Mouse (Mus musculus) liver, embryonic 13.5 days (tissue): Measurements from ENCODE around the gene Sipa1l2. TPM values are rescaled to one million over a fixed set of nuclear protein-coding genes. Genes with fewer than 3 reads are reported as not detected.

Experiments used
- ATAC-seq: fragments of 200-750 bp; cut with Nextera tagmentation; 2 replicates; pipeline ENCODE4 v1.8.0; 2017; ENCODE audit warnings: low read depth, mild to moderate bottlenecking, moderate number of reproducible peaks, moderate library complexity
- DNase-seq: peaks from one replicate; pipeline ENCODE4 v3.0.0; 2022
- H3K27ac ChIP-seq: fragments of 300-500 bp; sonication (generic); 2 replicates; pipeline ENCODE4 v1.5.1; 2015; ENCODE audit warnings: moderate library complexity, mild to moderate bottlenecking, inconsistent platforms
- H3K27me3 ChIP-seq: fragments of 300-500 bp; sonication (generic); 2 replicates; pipeline ENCODE4 v1.6.1; 2015; ENCODE audit warnings: mild to moderate bottlenecking, inconsistent platforms
- H3K36me3 ChIP-seq: fragments of 300-500 bp; sonication (generic); 2 replicates; pipeline ENCODE4 v1.6.1; 2015; ENCODE audit warnings: mild to moderate bottlenecking, inconsistent platforms
- H3K4me1 ChIP-seq: fragments of 300-500 bp; sonication (generic); replicated peaks from 2 replicates; pipeline ENCODE4 v1.6.1; 2015; ENCODE audit warnings: inconsistent platforms
- H3K4me2 ChIP-seq: fragments of 300-500 bp; sonication (generic); 2 replicates; pipeline ENCODE4 v1.6.1; 2015; ENCODE audit warnings: inconsistent platforms, mild to moderate bottlenecking, moderate library complexity
- H3K4me3 ChIP-seq: fragments of 300-500 bp; sonication (generic); replicated peaks from 2 replicates; pipeline ENCODE4 v1.5.1; 2015; ENCODE audit warnings: mild to moderate bottlenecking, inconsistent platforms
- H3K9ac ChIP-seq: fragments of 300-500 bp; sonication (generic); 2 replicates; pipeline ENCODE4 v1.6.1; 2015; ENCODE audit warnings: mild to moderate bottlenecking, inconsistent platforms
- H3K9me3 ChIP-seq: fragments of 300-500 bp; sonication (generic); replicated peaks from 2 replicates; pipeline ENCODE4 v1.6.1; 2016; ENCODE audit warnings: inconsistent platforms
- WGBS: fragments of 180-500 bp; shearing (Covaris S2); methylation state at CpG from one replicate; pipeline ENCODE4 v1.1.7; 2015; ENCODE audit not compliant: insufficient replicate concordance; 5-methylcytosine and 5-hydroxymethylcytosine counted together
- polyA plus RNA-seq: library from polyadenylated mRNA; unstranded; fragments of >200 nt; fragmentation: Nextera tagmentation; extraction: Ambion mirVana; gene quantifications from 2 replicates; pipeline ENCODE4 v1.2.1, GENCODE M21; 2015

Gene Sipa1l2
- polyA plus RNA-seq, 1 experiment from 2014 or later: 0.70 TPM

DNA sequence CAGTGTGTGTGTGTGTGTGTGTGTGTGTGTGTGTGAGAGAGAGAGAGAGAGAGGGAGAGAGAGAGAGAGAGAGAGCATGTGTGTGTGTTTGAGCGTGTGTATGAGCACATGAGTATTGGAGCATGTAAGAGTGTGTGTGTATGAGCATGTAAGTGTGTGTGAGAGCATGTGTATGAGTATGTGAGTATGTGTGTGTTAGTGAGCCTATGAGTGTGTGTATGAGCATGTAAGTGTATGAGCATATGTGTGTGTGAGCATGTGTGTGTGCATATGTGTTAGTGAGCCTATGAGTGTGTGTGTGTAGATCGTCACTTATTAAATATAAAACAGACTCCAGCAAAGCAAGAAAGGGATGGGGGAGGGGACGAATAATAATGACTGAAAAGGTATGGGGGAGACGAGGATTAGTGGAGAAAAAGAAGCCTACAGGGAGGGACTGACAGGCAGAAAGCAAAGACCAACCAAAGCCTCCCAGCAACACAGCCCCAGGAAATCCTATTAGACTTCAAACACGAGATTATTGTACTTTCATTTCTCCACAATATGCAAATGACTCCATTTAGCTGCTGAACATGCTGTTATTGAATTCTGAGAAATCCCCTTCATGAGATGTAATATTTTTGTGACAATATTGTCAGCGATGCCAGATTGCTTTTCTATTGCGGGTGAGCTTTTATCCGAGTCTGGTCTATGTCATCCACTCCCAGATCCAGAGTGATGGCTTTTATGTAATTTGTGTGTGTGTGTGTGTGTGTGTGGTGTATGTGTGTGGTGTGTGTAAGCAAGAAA is 193.8 kb downstream of the Sipa1l2 start:
- no peaks in the 10 kb centered on the region for H3K27me3 ChIP-seq
- H3K4me1 ChIP-seq: no peaks in the 10 kb centered on the region
- no peak overlapping the region for H3K27ac ChIP-seq
- H3K4me2 ChIP-seq: no peak overlapping the region
- H3K36me3 ChIP-seq: no peaks in the 10 kb centered on the region
- no peak overlapping the region for H3K4me3 ChIP-seq
- H3K9me3 ChIP-seq: no peaks in the 10 kb centered on the region
- ATAC-seq (no peak), DNase-seq (no peak)
- no peak overlapping the region for H3K9ac ChIP-seq
- 53% methylated on average over 8 of the region's 8 CpGs for WGBS

DNA sequence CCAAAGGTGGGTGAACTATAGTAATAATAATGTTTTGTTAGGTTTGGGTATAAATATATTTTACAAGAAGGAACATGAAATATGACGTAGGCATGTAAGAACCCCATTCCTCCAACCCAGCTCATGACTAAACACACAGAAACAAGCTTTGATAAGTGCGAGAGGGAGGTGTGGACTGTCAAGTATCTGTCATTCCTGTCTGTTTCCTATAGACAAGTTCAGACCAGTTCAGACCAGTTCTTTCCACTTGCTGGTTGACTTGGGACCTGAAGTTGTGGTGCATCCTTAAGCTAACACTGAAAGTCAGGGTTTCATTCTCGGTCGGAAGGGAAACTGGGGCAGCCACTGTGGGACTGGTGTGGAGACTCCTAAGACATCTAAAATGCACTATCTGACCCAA is 197.0 kb downstream of the Sipa1l2 start:
- H3K27me3 ChIP-seq: no peaks in the 10 kb centered on the region
- ATAC-seq: no peak
- H3K4me3 ChIP-seq: no peak overlapping the region
- H3K9me3 ChIP-seq: no peaks in the 10 kb centered on the region
- H3K4me1 ChIP-seq: no peaks in the 10 kb centered on the region
- DNase-seq: no peak
- no peak overlapping the region for H3K4me2 ChIP-seq
- H3K9ac ChIP-seq: no peak overlapping the region
- 72% methylated on average over 4 of the region's 4 CpGs for WGBS
- no peaks in the 10 kb centered on the region for H3K36me3 ChIP-seq
- no peak overlapping the region for H3K27ac ChIP-seq

DNA sequence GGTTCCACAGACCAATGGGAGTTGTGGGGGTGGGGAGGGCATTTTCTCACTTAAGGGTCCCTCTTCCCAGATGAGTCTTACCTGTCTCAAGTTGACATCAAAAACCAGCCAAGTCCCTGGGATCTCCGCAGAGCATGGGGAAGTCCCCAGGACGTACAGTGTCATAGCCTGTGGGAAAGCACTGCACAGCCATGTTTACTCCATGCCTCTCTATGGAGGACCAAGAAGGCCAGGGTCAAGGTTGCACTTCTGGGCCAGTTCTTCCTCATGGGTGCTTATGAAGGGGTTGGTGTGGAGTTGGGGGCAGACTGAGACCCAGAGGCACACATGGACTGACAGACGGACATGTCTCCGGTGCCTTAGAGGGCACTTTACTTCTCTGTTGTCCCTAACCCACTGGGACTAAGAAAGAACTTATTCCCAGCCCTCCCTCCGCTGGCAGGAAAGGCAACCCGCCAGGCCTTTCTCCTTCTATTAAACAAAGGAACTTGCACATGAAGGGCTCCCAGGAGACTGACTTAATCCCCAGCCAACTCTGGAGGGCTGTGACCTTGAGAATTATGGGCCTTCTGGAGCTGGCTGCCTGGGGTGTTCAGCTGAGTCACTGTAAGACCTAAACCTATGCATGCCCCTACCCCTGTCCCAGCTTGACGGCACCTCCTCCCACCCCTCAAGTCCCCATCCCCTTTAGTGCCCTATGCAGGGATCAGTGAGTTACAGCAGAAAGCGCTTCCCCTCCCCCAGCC is 199.9 kb downstream of the Sipa1l2 start:
- Histone ChIP-seq H3K4me2 (no peak overlapping the region), H3K4me1 (no peaks in the 10 kb centered on the region), H3K27ac (no peak overlapping the region), H3K9ac (no peak overlapping the region), H3K4me3 (no peak overlapping the region), H3K36me3 (no peaks in the 10 kb centered on the region), H3K27me3 (no peaks in the 10 kb centered on the region), H3K9me3 (no peaks in the 10 kb centered on the region)
- no peak for DNase-seq
- 57% methylated on average over 8 of the region's 8 CpGs for WGBS
- ATAC-seq: no peak

DNA sequence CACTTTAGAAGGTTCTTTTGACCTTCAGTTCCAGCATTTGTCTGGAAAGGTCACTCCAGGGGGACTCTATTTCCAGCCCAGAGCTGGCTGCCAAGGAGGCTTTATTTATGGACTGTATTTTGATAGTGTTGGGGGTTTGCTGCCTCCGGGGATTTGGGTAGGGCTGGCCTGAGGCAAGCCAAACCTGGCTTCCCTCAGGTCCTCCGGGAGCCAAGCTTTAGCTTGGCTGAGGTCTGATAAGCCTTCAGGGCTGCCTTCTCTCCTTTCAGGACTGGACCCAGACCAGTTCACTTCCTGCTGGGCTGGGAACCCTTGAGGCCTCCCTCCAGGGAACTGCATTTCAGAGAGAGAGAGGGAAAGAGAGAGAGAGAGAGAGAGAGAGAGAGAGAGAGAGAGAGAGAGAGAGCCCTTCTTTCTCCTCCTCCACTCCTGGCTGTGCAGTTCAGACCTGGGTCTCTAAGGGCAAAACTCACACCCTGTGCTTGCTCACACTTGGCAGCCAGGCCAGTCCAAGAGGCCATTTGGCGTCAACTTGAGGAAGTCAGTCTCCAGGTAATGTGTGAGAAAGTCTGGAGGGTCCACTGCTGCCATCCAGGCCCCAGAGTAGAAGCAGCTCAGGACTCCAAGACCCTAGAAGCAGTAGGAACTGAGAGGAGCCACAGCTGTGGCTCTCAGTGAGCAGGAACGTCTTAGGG is 201.1 kb downstream of the Sipa1l2 start:
- WGBS: 21% methylated on average over 4 of the region's 4 CpGs
- no peak overlapping the region for H3K27ac ChIP-seq
- no peaks in the 10 kb centered on the region for H3K36me3 ChIP-seq
- DNase-seq (no peak), ATAC-seq (no peak)
- no peak overlapping the region for H3K9ac ChIP-seq
- no peak overlapping the region for H3K4me3 ChIP-seq
- H3K4me1 ChIP-seq: no peaks in the 10 kb centered on the region
- no peaks in the 10 kb centered on the region for H3K9me3 ChIP-seq
- no peak overlapping the region for H3K4me2 ChIP-seq
- no peaks in the 10 kb centered on the region for H3K27me3 ChIP-seq

Other genes starting within 250 kb of the Sipa1l2 start
- gene Map10, start 100.0 kb upstream of the Sipa1l2 start, polyA plus RNA-seq: 0.97 and 1.00 TPM in 2 replicates
- gene Ntpcr, start 160.2 kb upstream of the Sipa1l2 start, polyA plus RNA-seq: 16.8 and 17.7 TPM in 2 replicates